Mouse (Mus musculus) CH12.LX (cell line): ENCODE data around the gene Usp35.

Source experiments
- CHD2 ChIP-seq: IDR thresholded peaks from 2 replicates; pipeline ENCODE4 v1.6.1; 2011; ENCODE audit warnings: low read length, improper control_type of control experiment
- CTCF ChIP-seq, 2 experiments: IDR thresholded peaks in 1 of 2; conservative IDR thresholded peaks in 1 of 2; 2 replicates each; pipeline ENCODE4 v1.5.1; 2011 to 2012; ENCODE audit warnings: low read depth in 2 of 2, low read length in 2 of 2, improper control_type of control experiment in 1 of 2, inconsistent platforms in 1 of 2, mild to moderate bottlenecking in 1 of 2, moderate library complexity in 1 of 2
- ELF1 ChIP-seq: IDR thresholded peaks from 2 replicates; pipeline ENCODE4 v1.6.1; 2014; ENCODE audit warnings: low read depth, mild to moderate bottlenecking, inconsistent platforms, low read length, improper control_type of control experiment
- ETS1 ChIP-seq: conservative IDR thresholded peaks from 2 replicates; pipeline ENCODE4 v1.6.1; 2012; ENCODE audit warnings: low read depth, mild to moderate bottlenecking, inconsistent platforms, low read length, improper control_type of control experiment, moderate library complexity
- HCFC1 ChIP-seq: IDR thresholded peaks from 2 replicates; pipeline ENCODE4 v1.6.1; 2012; ENCODE audit warnings: low read depth, mild to moderate bottlenecking, inconsistent platforms, low read length, improper control_type of control experiment
- MAX ChIP-seq: IDR thresholded peaks from 2 replicates; pipeline ENCODE4 v1.6.1; 2011; ENCODE audit warnings: low read length, improper control_type of control experiment
- POLR2A ChIP-seq: IDR thresholded peaks from 2 replicates; pipeline ENCODE4 v1.6.1; 2011; ENCODE audit warnings: low read depth, mild to moderate bottlenecking, improper control_type of control experiment, low read length
- POLR2AphosphoS2 ChIP-seq: IDR thresholded peaks from 2 replicates; pipeline ENCODE4 v1.6.1; 2011; ENCODE audit warnings: low read depth, low read length, improper control_type of control experiment
- TBP ChIP-seq: conservative IDR thresholded peaks from 2 replicates; pipeline ENCODE4 v1.6.1; 2011; ENCODE audit warnings: low read depth, low read length, improper control_type of control experiment
- USF2 ChIP-seq: conservative IDR thresholded peaks from 2 replicates; pipeline ENCODE4 v1.6.1; 2011; ENCODE audit warnings: low read depth, low read length, improper control_type of control experiment
- ZKSCAN1 ChIP-seq: IDR thresholded peaks from 2 replicates; pipeline ENCODE4 v1.6.1; 2012; ENCODE audit warnings: low read depth, inconsistent platforms, low read length, improper control_type of control experiment, borderline replicate concordance
- ZMIZ1 ChIP-seq: IDR thresholded peaks from 2 replicates; pipeline ENCODE4 v1.6.1; 2012; ENCODE audit warnings: low read depth, mild to moderate bottlenecking, inconsistent platforms, low read length, improper control_type of control experiment
- ZNF384 ChIP-seq: IDR thresholded peaks from 2 replicates; pipeline ENCODE4 v1.6.1; 2012; ENCODE audit warnings: low read depth, low read length, improper control_type of control experiment, inconsistent platforms

GRCm38 (mm10) chr7:97334406-97334805 is 2.6 kb upstream of the Usp35 start:
- TF ChIP-seq CTCF (conservative IDR thresholded peaks at IDR 0.05 in 1 of 2, IDR thresholded peaks at IDR 0.05 in 1 of 2; ENCODE audit: low read depth in 2 of 2, low read length in 2 of 2), result no peak
- no peak for TF ChIP-seq HCFC1
- no peak for TF ChIP-seq TBP
- TF ChIP-seq ZKSCAN1, result no peak
- no peak for TF ChIP-seq ZNF384
- no peak for TF ChIP-seq POLR2A
- TF ChIP-seq ZMIZ1, result no peak
- no peak for TF ChIP-seq CHD2
- no peak for TF ChIP-seq ETS1
- TF ChIP-seq USF2, result no peak
- TF ChIP-seq ELF1, result no peak
- TF ChIP-seq MAX, result no peak
- no peak for TF ChIP-seq POLR2AphosphoS2
